Mouse (Mus musculus): Measurements from ENCODE around the gene Shkbp1.

Shkbp1 gene

DNA sequence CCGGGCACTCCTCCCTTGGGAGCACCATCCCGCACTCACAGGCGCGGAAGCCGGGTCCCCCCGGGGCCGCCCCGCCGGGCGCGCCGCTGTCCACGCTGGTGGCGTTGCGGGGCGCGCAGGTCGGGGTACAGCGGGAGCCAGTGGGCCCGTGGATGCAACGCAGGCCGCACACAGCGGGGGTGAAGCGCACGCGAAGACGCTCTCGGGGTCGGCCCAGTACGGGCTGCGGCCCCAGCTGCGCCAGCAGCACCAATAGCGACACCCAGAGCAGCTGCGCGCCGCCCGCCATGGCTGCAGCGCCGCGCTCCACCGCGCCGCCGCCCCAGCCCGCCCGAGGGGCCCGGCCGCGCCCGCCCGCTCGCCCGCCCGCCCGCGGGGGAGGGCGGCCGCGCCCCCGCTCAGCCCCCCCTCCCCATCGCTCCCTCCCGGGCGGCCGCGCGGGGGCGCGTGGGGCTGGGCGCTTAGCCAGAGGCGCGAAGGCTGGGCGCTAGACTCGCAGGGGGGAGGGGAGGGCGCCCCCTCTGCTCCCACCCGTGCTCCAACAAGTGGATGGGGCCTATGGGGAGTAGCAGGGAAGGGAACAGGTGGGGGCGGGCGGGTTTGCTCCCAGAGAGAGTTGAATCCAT is 22.4 kb downstream of the Shkbp1 start:
- no peak for DNase-seq

DNA sequence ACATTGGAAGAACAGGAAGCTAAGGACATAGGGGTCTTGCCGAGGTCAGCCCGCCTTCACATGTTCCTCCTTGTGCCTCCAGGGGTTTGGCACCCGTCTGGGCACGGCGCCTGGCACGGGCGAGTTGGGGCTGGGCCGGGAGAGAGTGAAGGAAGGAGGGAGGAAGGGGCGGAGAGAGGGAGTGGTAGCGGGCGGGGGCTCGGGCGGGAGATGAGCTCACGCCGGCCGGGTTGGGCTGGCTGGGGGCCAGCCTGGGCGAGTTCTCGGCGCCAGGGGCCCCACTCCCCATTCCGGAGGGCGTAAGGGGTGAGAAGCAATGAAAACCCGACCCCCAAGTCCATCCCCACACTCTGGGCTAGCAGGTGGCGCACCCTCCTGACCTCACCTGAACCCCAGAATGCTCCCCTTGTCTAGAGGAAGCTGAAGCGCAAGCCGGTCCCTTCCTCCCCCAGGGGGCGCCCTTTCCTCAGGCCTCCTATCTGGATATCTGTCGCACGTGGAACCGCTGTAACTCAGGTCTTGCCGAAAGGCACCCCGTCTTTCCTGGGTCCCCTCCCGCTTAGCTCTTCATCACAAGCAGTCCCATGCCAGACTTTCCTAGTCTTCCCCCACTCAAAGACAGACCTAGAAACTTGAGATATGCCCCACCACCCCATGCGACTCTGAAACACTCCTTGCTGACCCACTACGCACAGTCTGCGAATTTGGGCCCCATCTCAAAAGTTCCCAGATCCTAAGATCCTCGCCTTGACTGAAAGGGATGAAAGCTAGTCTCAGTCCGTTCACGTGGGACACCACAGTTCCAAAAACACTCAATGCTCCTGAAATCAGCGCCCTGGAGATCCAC is 23.2 kb downstream of the Shkbp1 start:
- DNase-seq, result peak; percentile 76

DNA sequence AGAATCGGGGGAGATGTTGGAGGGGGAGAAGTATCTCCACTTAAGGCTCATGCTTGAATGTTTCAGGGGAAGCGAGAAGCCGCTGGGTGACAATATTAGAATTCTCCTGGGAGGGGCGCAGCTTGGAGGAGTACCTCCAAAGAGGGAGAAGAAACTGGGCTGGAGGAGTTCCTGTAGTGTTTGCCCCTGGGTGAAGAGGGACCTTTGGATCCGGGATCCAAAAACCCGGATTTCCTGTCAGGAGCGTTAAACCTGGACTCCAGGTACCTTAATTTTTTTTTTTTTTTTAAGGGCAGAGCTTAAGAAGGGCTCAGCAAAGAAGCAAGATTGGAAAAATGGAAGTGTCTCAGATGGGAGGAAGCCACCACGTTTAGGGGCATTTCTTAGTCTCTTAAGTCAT is 24.0 kb downstream of the Shkbp1 start:
- DNase-seq, result no peak

DNA sequence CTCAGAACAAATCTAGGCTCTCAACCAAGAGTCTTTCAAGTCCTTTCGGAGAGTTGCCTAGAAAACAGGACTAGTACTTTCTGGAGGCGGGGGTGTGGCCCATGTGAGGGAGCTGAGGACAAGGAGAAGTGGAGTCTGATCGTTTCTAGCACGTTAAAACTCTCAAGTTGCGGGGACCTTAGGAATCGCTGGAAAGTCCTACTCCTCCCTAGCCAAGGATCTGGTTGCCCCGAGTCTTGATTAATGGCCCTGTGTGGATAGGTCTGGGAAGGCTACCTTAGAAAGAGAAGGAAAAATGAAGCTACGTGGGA is 24.3 kb downstream of the Shkbp1 start:
- no peak for DNase-seq

DNA sequence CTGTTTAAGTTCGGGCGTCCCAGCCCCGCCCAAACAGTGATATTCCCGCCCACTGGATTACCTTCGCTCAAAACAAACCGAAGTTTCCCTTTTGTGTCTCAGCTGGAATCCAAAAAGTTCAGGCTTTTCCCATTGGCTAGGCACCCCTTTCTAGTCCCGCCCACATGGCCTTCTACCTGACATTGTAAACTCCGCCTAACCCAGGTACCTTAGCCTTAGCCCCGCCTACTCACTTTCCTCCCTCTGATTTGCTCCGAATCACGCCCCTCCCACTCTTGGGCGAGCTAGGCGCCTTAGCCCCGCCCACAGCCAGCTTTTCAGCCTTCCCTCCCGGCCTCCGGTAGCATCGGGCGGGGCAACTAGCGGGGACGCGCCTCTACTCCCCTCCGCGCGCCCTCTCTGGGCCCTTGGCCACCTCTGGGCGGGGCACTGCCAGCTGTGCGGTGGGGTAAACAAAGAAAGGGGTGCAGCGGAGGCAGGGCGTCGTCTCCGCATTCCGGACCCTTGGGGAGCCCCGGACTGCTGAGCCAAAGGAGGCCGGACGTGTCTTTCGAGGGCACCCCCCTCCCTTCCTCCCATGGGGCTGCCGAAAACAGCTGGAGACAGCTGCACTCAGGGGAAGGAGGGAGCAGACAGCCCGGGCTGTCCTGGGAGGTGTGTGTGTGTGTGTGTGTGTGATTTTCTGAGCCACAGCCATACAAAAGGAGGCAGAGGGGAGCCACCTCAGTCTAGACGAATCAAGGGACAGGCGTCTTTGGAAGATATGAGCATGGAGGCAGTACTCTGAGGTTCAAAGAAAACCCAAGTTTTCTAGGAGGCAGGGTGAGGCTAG is 24.9 kb downstream of the Shkbp1 start:
- peak; percentile 70 for DNase-seq

DNA sequence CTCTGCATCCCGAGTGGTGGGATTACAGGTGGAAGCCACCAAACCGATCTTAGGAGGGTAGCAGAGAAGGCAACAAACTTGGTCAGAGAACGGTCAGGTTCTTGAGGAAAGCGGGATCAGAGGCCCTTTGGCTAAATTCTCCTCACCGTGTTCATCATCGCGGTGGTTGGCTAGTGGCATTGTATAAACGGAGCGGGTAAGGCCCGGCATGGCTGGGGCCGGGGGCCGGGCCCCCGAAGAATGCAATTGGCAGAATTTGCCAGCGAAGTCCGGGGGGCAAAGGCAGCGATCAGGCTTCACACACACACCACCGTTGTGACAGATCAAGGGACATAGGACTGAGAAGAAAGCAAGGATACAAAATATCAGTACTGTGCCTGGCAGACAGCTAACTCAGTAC is 25.8 kb downstream of the Shkbp1 start:
- no peak for DNase-seq

DNA sequence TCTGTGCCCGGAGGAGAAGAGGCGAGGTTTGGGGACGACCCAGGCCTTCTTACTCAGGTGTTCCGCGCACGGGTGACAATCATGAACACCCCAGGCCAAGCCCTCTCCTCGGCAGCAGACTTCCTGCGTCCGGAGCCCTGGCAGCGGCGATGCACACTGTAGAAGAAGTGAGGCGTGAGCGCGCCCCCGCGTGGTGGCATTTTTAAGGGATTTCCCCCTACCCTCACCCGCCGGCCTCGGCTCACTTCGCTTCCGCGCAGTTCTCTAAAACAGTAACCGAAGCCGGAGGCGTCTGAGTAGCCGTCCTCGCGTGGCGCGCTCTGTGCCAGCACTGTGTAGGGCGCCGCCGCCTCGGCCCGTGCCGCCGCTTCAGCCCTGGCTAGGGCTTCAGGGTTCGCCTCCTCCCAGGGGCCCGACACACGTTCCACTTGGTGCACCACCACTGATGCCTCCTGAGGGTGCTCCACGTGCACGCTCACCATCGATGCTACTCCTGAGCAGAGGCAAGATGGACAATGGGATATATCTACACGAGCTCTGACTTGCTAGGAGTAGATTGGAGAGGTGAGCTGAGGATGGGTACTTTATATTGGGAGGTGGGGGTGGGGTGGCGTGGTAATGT is 26.4 kb downstream of the Shkbp1 start:
- DNase-seq, result peak; percentile 65

DNA sequence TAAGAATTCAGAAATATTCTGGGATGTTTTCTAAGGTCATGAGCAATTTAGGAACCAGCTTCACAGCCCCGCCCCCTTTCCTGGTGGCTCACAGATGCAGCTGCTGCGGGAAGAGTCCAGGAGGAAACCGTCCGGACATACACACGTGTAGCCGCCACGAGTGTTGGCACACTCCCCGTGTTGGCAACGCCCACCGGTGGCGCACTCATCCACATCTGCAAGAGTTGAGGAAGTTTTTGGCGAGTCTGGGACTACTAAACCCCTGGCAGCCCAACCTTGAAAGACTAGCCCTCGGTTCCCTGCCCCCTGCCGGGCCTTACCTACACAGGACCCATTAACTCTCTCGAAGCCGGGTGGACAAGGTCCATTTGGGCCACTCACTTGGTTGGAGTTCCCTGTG is 27.2 kb downstream of the Shkbp1 start:
- peak; percentile 47 for DNase-seq

DNA sequence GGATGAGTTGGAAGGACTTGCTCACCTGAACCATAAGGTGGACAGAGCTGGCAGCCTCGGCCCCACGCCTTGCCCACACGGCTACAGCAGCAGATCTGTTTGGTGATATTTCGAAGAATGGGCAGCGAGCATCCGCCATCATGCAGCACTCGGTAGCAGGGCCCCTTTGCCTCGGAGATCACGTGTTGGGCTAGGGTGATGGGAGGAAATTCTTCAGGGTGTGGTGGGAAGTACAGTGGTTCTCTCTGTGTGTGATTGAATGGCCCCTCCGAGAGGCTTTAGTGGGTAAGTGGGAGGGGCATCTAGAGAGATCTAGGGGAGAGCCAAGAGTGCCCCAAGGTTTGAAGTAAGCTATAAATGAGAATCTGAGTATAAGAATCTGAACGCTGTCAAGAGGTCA is 27.7 kb downstream of the Shkbp1 start:
- peak; percentile 46 for DNase-seq

DNA sequence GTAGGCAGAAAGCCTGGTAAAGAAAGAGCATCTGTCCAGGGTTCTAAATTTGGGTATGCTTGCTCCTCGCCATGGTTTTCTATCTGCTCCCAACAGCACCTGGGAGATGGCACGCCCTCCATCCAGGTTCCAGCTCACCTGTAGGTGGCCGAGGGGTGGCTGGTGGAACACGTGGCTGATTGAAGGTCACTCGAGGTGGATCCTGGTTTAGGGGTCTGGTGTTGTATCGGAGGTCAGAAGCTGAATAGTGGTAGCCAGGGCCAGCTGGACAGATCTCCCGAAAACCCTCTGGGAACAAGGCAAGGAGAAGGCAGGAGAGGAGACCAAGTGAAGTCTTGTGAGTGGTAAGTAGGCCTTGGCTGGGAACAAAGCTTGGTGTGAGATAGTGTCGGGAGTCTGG is 28.3 kb downstream of the Shkbp1 start:
- no peak for DNase-seq

DNA sequence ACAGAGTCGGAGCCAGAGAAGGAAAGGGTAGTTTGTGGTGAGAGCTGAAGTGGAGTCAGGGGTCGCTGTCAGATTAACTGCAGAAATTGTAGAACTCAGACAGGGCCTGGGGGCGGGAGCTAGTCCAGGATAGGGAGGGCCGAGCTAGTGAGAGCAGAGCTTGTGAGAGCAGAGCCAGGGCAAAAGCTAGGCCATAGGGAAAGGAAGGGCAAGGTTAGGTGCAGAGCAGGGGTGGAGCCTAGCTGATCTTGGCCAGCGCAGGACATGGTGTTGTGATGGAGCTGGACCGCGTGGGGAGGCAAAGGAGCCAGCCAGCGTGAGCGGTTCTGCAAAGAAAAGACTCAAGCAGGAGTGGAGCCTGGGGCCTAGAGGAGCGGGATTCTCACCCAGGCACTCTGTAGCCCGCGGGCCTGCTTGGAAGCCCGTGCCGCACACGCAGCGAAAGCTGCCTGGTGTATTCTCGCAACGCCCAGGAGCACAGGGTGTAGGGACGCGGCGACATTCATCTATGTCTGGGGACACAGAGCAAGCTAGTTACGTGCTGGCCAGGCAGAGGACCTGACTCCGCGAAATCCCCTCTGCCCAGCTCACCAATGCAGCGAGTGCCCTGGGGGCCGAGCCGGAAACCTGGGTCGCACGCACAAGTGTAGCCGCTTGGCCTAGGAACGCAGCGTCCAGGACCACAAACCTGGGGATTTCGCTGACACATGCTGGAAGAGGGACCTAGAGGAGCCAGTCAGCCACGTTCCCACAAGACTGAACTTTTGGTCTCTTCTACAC is 29.5 kb downstream of the Shkbp1 start:
- peak; percentile 80 for DNase-seq

DNA sequence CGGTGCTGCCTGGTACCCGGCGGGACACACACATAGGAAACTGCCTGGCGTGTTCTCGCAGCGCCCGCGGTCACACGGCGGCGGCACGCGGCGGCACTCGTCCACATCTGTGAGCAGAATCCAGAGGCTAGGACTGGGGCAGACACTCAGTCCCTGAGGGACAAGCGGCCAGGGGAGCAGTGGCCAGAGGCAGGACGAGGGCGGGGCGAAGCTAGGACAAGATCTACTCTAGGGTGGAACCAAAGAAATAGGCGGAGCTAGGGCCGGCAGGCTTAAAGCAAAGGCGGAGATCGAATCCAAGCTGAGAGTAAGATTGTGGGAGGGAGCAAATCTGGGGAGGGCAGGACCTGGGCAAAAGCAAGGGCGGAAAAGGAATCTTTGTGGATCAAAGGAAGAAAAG is 30.1 kb downstream of the Shkbp1 start:
- DNase-seq, result peak; percentile 72

DNA sequence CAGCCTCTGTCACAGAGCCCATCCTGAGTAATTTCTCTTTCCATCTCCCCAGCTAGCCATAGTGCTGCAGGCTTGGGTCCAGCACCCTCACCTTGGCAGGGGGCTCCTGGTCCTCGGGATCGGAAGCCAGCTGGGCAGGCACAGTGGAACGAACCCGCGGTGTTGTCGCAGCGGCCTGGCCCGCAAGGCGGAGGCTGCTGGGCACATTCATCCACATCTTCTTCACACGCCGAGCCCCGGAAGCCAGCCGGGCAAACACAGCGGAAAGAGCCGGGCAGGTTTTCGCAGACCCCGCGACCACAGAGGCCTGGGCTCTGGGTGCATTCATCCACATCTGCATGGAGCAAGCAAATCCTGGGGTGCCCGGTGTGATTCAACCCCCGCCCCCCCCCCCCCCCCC is 30.9 kb downstream of the Shkbp1 start:
- no peak for DNase-seq

DNA sequence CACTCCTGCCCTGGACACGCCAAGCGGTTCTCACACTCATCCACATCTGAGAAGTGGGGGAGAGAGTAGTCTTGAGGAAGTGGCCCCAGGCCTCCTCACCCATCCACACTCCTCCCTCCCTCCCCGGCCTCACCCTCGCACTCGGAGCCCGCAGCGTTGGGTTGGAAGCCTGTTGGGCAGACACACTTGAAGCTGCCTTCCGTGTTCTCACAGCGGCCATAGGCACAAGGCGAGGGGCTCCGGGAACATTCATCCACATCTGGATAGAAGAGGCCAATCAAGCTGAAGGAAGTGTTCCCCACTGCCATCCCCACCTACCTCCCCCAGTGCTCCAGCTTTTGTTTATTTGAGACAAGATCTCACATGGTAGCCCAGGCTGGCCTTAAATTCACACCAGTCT is 31.7 kb downstream of the Shkbp1 start:
- DNase-seq, result no peak

DNA sequence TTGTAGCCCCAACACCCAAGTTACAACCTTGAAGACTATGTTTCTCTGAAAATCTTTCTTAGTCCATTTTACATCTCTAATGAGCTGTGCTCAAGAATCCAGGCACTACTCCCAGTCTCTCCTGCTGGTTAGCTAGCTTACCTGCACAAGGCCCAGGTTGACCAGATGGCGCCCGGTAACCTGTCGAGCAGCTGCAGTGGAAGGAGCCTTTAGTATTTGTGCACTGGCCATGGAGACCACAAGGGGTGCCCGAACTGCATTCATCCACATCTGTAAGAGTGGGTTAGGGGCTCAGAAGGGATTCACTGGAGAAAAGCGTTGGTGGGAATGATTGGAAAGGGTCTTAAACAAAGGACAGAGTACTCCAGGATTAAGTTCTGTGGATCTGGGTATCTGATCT is 32.8 kb downstream of the Shkbp1 start:
- DNase-seq, result no peak

DNA sequence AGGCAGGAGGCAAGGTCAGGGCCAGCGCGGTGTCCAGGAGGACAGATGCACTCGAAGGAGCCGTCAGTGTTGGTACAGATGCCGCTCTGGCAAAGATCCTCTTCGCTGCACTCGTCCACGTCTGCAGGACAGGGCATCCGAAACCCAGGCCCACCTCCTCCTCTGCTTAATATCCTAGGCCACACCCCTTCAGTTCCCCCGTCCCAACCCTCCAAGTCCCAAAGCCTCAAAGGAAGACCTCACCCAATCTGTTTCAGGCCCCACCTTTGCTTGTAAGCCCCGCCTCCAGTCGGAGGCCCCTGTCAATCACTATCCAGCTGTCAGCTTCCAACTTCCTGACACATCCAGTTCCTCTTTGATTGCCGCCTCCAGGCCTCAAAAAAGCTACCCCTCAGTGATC is 33.5 kb downstream of the Shkbp1 start:
- DNase-seq, result no peak

DNA sequence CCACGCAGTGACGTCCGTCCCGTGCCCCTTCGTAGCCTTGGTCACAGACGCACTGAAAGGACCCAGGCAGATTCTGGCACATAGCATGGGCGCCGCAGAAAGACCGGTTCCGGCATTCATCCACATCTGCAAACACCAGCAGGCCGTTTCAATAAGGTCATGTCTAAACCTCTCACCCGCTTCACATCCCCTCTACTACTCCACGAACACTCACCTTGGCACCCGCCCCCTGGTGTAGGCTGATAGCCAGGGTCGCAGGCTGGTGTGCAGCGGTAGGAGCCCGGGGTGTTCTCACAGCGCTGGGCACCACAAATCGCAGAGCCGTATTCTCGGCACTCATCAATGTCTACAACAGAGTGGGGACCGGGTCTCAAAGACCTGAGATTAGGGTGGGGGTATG is 36.4 kb downstream of the Shkbp1 start:
- DNase-seq, result no peak

DNA sequence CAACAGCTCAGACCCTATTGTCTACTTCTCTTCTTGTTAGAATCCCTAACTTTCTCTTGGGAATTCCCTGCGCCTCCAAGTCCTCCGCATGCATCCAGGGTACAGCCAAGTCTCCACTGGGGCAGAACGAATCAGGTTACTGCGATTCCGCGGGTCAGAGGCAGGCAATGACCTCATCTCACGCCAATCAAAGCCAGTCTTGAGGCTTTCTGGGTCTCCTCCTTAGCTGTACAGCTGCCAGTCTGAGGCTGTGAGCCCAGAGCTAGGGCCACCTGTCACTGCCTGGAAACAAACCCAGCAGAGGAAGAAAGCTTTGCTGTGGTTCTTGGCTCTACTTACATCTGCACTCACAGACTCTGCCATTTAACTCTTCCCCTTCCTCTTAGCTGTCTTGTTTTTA is 39.9 kb downstream of the Shkbp1 start:
- DNase-seq, result peak; percentile 49

DNA sequence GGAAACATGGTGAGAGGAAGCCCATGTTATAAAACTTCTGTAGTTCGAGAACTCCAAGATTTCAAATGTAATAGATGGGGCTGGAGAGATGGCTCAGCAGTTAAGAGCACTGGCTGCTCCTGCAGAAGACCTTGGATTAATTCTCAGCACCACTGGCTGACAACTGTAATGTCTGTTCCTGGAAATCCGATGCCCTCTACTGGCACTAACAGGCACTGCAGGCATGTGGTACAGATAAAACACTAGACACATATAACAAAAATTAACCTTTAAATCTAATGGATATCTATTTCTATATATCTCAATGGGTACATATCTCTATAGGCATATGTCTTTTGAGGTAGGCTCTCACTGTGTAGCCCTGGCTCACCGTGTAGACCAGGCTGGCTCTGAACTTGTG is 41.4 kb downstream of the Shkbp1 start:
- no peak for DNase-seq

DNA sequence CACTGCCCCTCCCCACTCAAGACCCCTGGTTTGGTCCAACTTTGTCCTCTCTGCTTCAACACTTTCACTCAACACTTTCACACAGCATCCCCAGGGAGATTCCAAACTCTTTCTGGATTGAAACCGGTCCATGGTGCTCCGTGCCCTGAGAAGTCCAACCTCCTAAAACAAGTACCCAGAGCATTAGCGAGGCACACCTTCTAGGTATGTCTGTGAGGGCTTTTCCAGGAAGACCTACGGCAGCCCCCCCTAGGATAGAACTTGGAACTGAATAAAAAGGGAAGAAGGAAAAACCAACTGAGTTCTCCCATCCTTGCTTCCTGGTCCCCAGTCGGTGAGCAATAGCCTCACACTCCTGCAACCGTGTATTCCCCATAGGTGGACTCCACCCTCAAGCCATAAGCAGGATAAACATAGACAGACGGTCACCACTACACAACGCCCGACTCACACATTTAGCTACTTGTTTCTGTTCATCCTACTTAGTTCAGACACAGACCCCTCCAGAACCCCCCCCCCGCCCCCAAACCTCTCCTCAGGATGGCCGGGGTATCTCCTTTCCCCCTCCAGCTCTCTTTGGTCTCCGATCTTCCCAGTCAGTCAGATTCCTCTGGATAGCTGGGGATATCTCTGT is 44.1 kb downstream of the Shkbp1 start:
- no peak for DNase-seq

DNA sequence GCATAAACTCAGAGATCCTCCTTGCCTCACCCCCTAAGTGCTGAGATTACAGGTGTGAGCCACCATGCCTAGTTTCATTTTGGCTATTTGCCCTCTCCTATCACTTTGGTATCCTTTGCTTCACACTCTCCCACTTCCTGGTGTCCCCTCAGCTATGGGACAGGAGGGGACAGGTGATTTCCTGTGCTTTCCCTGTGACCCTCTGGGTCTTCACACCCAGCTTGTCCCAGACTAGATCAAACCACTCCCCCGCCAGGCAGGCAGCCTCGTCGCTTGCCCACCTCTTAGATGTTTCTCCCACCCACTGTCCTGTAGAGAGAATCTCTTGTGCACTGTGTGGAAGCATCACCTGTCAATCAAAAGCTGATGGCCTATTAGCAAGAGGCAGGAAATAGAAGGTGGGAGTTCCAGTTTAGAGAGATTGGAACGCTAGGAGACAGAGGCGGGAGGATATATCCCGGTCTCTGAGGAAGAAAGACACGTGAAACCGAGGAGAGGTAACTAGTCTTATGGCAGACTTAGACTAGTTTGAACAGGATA is 44.8 kb downstream of the Shkbp1 start:
- no peak for DNase-seq

DNA sequence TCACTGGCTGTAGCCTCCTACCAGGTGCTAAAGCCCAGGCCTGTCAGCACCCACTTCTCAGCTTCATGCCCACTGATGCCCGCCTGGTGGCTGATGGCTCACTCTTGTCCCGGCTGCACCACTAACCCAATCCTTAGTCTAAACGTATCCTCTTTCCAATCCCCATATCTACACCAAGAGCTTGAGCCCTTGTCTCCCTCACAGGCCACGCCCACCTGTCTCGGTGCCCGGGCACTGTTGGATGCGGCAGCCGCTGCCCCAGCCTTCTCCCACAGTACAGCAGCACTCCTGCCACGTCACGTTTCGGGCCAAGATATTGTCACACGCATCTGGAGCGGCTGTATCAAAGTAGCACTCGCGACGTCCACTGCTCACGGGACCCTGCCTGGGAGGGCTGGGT is 45.5 kb downstream of the Shkbp1 start:
- DNase-seq, result peak; percentile 61
